Mouse (Mus musculus) right cerebral cortex, postnatal 10 days (tissue): ENCODE data around the gene Akr1b3.

Experiments used
- DNase-seq, 2 experiments: peaks; one replicate each; pipeline ENCODE4 v3.0.0; 2021; ENCODE audit warnings: low spot score in 2 of 2

The Akr1b3 gene

GRCm38 (mm10) chr6:34322121-34322520 is 4.8 kb upstream of the Akr1b3 start:
- DNase-seq = no peak

DNA sequence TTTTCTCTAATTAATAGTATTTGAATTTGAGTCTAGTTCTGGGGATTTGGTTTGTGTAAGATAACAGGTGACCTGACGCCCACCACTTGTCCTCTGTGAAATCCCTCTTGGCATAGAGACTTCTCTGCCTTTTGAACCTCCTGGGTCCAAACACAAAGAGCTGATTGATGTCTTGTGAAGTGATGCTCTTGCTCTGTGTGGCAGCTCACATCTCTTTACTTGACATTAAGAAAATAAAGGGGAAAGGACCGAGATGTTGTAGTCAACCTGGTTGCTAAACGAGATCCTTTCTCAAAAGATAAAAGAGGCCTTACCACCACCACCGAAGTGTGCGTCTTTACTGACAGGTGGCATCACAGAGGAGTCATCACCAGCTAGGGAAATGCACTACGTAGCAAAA is 1.4 kb upstream of the Akr1b3 start:
- DNase-seq = no peak

GRCm38 (mm10) chr6:34318172-34318571 is 894 bp upstream of the Akr1b3 start:
- DNase-seq = peak; percentile 38 to 42

DNA sequence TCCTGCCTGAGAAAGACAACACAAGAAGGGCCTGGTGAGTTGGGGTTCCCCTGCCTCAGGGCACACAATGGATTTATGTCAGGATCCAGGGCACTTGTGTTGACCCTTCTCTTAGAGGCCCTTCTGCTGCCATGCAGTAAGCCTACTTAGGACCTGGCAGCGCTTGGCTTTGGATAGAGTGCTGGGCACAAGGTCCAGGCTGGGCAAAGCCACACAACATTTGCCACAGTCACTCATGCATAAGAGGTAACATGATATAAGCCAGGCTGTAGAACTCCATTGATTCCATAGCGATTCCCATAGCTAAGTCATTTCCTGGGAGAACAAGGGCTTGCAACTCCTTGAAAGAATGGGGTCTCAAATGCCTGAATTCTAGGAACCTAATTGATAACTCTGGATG is 3.4 kb downstream of the Akr1b3 start:
- no peak for DNase-seq

DNA sequence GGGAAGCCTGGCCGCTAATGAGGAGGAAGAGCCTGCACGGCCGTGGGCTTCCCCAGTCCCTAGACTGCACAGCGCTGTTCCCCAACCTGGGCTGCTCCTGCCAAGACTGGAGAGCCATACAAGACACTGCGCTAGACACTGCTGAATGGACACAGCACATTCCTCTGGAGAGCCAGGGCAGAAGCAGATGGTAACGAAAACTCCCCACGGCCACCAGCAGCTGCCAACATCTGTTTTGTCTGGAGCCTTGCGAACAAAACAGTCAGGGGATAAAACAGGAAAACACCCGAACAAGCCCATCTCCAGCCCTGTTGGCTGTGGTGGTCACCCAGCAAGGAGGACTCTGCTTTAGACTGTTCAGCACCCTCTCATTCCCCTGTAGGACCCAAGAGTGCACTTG is 3.9 kb downstream of the Akr1b3 start:
- no peak for DNase-seq

DNA sequence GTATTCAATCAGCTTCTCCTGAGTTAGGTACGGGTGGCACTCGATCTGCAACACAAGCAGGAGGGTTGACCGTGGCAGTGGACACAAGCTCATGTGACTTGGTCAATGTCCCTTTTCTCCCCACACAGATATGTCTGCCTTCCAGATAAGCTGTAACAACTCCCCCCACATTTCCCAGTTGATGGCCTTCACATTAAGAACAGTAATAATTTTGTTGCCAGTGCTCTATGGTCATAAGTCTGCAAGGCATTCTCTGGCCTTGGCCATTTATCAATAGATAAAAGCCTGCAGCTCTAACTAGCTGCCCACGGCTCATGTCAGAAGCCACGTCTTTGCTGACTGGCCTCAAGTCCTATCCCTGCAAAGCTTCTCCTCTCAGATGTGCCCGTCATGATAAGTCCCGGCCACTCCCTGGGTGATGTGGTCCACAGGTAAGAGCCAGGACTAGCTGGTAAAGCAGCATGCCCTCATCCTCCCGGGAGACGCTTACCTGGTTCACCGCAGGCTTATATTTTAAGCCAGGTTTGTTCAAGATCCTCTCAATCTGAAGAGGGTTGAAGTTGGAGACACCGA is 7.2 kb downstream of the Akr1b3 start:
- DNase-seq = no peak

DNA sequence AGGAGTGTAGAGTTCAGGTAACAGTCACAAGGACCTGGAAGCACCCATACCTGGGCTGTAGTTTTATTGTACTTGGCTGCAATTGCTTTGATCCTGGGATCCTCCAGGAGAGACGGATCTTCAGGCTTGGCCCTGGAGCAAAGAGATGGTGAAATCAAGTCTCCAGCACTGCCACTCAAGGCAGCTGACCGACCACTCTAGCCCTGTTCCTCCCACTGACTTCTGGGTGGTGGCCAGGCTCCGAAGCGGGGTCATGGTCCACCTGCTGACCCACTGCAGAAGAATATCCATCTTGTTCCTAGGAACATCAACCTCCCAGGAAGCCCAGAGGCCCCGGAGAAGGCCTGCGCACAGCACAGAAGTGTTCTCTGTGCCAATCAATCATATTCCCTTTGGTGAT is 7.8 kb downstream of the Akr1b3 start:
- DNase-seq = no peak

GRCm38 (mm10) chr6:34306797-34307196 is 10.5 kb downstream of the Akr1b3 start:
- no peak for DNase-seq

- DNase-seq = no peak
Measured at GRCm38 (mm10) chr6:34304675-34305241, 12.5 kb downstream of the Akr1b3 start.

- no peak for DNase-seq
Measured at GRCm38 (mm10) chr6:34297055-34297454, 20.2 kb downstream of the Akr1b3 start.

DNA sequence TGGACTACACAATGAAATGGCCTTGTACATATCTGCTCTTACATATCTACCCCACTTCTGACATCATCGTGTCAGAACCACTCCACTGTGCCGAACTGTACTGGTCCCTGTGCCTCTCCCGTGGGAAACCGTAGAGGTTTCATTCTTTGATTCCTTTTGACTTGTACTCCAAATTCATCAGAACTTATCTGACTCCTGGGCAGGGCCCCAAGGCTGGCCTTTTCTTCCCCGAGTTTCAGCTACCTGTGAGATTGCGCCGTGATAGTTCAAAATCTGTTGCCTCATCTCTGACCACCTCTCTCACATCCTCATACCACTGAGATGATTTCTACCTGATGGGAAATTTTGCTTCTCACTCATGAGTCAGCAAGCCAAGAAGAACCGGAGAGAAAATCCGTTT is 21.8 kb downstream of the Akr1b3 start:
- DNase-seq = no peak

GRCm38 (mm10) chr6:34292882-34293487 is 24.3 kb downstream of the Akr1b3 start:
- DNase-seq = peak; percentile 79 to 87

GRCm38 (mm10) chr6:34292196-34292881 is 24.9 kb downstream of the Akr1b3 start:
- no peak for DNase-seq

- DNase-seq = peak in 1 of 2 experiments; percentile 40
Measured at GRCm38 (mm10) chr6:34290681-34291080, 26.6 kb downstream of the Akr1b3 start.

- no peak for DNase-seq
Measured at GRCm38 (mm10) chr6:34290091-34290490, 27.2 kb downstream of the Akr1b3 start.

DNA sequence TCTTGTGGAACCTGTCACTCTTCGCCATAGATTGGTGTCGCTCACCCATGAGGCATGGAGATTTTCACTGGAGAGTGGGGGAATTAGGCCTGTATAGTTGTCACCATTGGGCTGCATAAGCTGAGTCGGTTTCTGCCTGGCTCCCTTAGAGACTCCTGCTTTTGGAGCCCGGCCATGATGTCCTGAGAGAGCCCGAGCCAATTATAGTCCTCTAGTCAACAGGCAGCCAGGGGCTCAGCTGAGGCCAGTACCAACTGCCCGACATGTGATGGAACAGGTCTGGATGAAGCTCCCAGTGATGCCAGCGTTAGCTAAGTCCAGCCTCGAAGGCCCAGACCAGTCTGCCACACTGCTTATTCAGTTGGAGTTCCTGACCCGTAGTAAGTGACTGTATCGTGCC is 29.2 kb downstream of the Akr1b3 start:
- DNase-seq = peak; percentile 70 to 73

- DNase-seq = peak in 1 of 2 experiments; percentile 40
Measured at GRCm38 (mm10) chr6:34286841-34287240, 30.4 kb downstream of the Akr1b3 start.

- DNase-seq = no peak
Measured at GRCm38 (mm10) chr6:34278385-34278784, 38.9 kb downstream of the Akr1b3 start.

GRCm38 (mm10) chr6:34277665-34278064 is 39.6 kb downstream of the Akr1b3 start:
- DNase-seq = peak; percentile 75

DNA sequence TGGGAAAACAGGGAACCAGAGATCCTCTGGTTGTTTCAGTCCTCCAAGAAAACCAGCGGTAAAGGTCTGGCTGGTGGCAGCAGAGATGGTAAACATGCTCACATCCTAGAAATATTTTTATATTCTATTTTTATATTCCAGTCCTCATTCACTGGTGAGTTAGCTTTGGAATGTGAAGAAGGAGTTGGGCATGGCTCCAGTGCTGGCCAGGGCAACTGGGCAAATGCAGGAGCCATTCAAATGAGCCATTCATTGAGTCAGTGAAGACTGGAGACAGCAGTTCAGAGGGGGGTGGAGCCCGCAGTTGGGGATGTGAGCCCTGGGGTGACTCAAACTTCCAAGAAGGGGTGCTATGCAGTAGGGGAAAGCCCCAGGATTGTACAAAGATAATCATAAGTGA is 42.9 kb downstream of the Akr1b3 start:
- peak; percentile 71 for DNase-seq

- no peak for DNase-seq
Measured at GRCm38 (mm10) chr6:34273073-34273472, 44.2 kb downstream of the Akr1b3 start.

GRCm38 (mm10) chr6:34272462-34272861 is 44.8 kb downstream of the Akr1b3 start:
- DNase-seq = no peak

DNA sequence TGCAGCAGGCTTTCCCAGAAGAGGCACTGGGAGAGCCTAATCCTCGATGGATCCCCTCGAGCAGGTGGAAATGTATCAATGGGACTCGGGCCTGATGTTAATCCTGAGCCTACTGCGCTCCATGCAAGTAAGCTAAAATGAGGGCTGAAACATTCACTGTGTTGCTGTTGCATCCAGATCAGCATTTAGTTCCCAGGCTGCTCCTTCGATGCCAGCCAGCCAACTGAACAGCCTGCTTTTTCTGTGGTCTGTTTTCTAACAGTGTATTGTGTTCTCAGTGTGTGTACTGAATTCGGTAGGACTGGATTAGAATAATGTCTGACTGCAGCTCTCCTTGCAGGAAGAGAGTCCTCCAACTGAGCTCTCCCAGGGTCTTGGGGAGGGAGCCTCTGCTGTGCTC is 46.6 kb downstream of the Akr1b3 start:
- DNase-seq = peak; percentile 63 to 70
